Mouse (Mus musculus) ES-E14 (cell line): ENCODE measurements around the gene Ankrd12. TPM values are rescaled to one million over a fixed set of nuclear protein-coding genes. Genes with fewer than 3 reads are reported as not detected.

Source experiments
- DNase-seq: peaks from one replicate; pipeline ENCODE4 v3.0.0-alpha.2; 2013; ENCODE audit warnings: low read depth, low spot score
- H3K27ac ChIP-seq: 2 replicates; pipeline ENCODE4 v1.5.1; 2012; ENCODE audit warnings: low read depth, mild to moderate bottlenecking, low read length, moderate library complexity, mixed read lengths; ENCODE audit not compliant: poor library complexity, insufficient read depth, severe bottlenecking
- H3K36me3 ChIP-seq: 2 replicates; pipeline ENCODE4 v1.6.1; 2012; ENCODE audit warnings: mild to moderate bottlenecking, low read length, moderate library complexity, mixed read lengths; ENCODE audit not compliant: control insufficient read depth, poor library complexity, insufficient read depth, severe bottlenecking
- H3K4me1 ChIP-seq, 2 experiments: fragments of 150-350 bp in 1 of 2; sonication (generic) in 1 of 2; 2 replicates each; pipeline ENCODE4 v1.6.1; 2012; ENCODE audit warnings: low read length in 2 of 2, mild to moderate bottlenecking in 1 of 2, mixed read lengths in 1 of 2; ENCODE audit not compliant: control insufficient read depth in 2 of 2, insufficient read depth in 2 of 2, poor library complexity in 1 of 2
- H3K4me3 ChIP-seq, 2 experiments: fragments of 150-350 bp in 1 of 2; sonication (generic) in 1 of 2; 2 replicates each; pipeline ENCODE4 v1.5.1; 2012; ENCODE audit warnings: low read length in 2 of 2, low read depth in 1 of 2, mild to moderate bottlenecking in 1 of 2, mixed read lengths in 1 of 2; ENCODE audit not compliant: insufficient read depth in 1 of 2, poor library complexity in 1 of 2, severe bottlenecking in 1 of 2
- H3K9ac ChIP-seq: 2 replicates; pipeline ENCODE4 v1.6.1; 2012; ENCODE audit warnings: low read depth, mild to moderate bottlenecking, low read length, mixed read lengths; ENCODE audit not compliant: poor library complexity, insufficient read depth, severe bottlenecking
- H3K9me3 ChIP-seq: fragments of 150-350 bp; sonication (generic); 2 replicates; pipeline ENCODE4 v1.6.1; 2012; ENCODE audit warnings: low read depth, mild to moderate bottlenecking, low read length; ENCODE audit not compliant: control insufficient read depth, insufficient read depth
- CHD2 ChIP-seq: IDR thresholded peaks from 2 replicates; pipeline ENCODE4 v1.6.1; 2014; ENCODE audit warnings: mild to moderate bottlenecking, low read depth, low read length, inconsistent platforms
- HCFC1 ChIP-seq: IDR thresholded peaks from 2 replicates; pipeline ENCODE4 v1.6.1; 2012; ENCODE audit warnings: low read length, inconsistent platforms, borderline replicate concordance; ENCODE audit not compliant: insufficient read depth
- MAFK ChIP-seq: IDR thresholded peaks from 2 replicates; pipeline ENCODE4 v1.6.1; 2014; ENCODE audit warnings: mild to moderate bottlenecking, low read depth, low read length, inconsistent platforms; ENCODE audit not compliant: insufficient read depth
- ZC3H11A ChIP-seq: IDR thresholded peaks from 2 replicates; pipeline ENCODE4 v1.6.1; 2012; ENCODE audit warnings: low read depth, mild to moderate bottlenecking, inconsistent platforms, low read length, borderline replicate concordance
- ZNF384 ChIP-seq: IDR thresholded peaks from 2 replicates; pipeline ENCODE4 v1.6.1; 2012; ENCODE audit warnings: low read depth, low read length, inconsistent platforms
- in situ Hi-C, 2 experiments: fragments of 600-800 bp; cut with MboI; formaldehyde crosslinking; loops; one replicate each; pipeline ENCODE4 v1.15.1; 2025; ENCODE audit warnings: low sequenced_read_pairs in 2 of 2, inconsistent platforms in 1 of 2; ENCODE audit not compliant: unreplicated experiment in 2 of 2
- total RNA-seq: library from RNA; depleted of rRNA; stranded (reverse); fragments of 300-350 nt; gene quantifications from 2 replicates; pipeline ENCODE4 v1.2.3, GENCODE M21; 2012

Gene Ankrd12
- total RNA-seq, 1 experiment, result 8.3 TPM

DNA sequence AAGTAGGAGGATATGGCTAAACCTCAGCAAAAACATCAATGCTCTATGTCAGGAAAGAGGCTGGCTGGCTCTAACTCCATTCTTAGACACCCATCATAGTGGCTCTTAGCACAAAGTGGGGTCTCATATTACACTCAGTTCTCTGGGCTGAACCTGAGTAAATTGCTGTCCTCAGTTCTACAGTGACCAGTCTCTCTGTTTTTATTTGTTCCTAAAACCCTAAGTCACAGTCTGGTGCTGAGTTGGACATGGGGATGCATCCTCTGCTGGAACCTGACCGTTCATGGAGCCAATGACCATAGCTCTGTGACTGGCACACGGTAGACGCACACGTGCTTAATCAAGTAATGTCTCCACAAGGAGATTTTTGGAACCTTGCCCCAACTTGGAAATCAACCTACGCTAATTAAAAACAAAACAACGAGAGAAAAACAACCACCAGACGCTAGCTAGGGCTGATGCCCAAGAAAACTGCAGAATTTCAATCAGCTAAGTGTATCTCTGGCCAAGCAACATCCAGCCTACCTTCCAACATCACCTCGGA, 119.0 kb downstream of the Ankrd12 start:
- TF ChIP-seq ZC3H11A (no peak), HCFC1 (no peak), MAFK (no peak), CHD2 (no peak), ZNF384 (no peak)
- no peaks in the 10 kb centered on the region for H3K36me3 ChIP-seq
- no peak overlapping the region for H3K4me3 ChIP-seq
- no peak overlapping the region for H3K27ac ChIP-seq
- no peaks in the 10 kb centered on the region for H3K9me3 ChIP-seq
- in situ Hi-C loops, result no loop called here
- H3K4me1 ChIP-seq, result peaks cover 3 to 25% of the 10 kb centered on the region in 2 experiments; a peak in 2 of 4 replicates
- no peak for DNase-seq
- no peak overlapping the region for H3K9ac ChIP-seq

DNA sequence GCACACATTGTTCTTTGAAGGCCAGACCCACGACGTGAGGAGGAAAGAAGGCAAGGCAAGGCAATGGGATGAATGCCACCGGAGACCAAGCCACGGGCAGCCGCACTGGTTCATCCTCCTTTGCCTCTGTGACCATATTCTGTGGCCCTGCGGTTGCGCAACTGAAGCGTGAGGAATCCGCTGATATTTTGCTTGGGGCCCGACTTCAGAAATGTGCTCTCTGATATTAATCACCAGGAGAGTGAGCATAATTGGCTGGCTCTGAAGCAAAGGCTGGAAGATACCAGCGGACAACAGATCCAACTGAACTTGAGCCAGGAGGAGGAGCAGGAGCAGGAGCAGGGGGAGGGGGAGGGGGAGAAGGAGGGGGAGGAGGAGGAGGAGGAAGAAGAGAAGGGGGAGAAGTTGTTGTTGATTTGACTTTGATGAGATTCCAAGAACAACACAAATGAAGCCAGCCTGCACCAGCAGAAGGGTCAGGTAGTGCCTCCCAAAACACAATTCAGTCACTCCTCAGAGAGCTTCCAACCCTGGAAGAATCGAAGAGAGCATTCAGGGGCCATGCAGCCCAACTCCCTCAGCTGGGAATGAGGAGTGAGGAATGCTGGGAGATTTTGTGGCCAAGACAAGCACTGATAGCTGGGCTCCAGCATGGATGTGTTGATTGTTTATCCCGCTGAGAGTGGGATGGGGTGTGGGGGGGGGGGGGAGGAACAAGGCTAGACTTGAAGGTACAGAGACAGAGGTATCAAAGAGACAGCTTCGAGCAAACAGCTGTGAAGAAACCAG, 119.7 kb downstream of the Ankrd12 start:
- in situ Hi-C loops, result no loop called here
- Histone ChIP-seq H3K9me3 (no peaks in the 10 kb centered on the region), H3K36me3 (no peaks in the 10 kb centered on the region), H3K4me3 (no peak overlapping the region), H3K27ac (no peak overlapping the region; the same call in 1 of the 2 replicates), H3K9ac (peak overlapping the region; percentile 39; the same call in 1 of the 2 replicates), H3K4me1 (peaks cover 3 to 25% of the 10 kb centered on the region in 2 experiments; a peak in 2 of 4 replicates)
- no peak for DNase-seq
- TF ChIP-seq ZNF384 (no peak), ZC3H11A (no peak), HCFC1 (no peak), CHD2 (no peak), MAFK (no peak)

DNA sequence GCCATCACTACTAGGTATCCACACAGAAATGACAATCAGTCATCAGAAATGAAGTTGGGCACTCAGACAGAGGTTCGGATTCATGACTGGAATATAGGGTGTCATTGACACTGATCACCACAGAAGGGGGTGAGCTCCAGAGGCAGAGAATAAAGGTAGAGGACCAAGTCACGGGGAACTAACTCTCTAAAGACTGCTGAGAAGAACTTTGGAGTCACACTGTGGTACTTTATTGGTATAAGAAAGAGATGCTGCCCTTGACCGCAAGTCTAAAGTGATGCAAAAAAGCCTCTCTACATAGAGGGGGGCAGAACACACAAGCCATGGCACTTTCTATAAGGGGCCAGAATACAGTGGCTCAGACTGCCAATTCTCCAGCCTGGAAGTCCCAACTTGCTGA, 120.7 kb downstream of the Ankrd12 start:
- no peak overlapping the region for H3K4me3 ChIP-seq
- no peaks in the 10 kb centered on the region for H3K36me3 ChIP-seq
- H3K27ac ChIP-seq, result no peak overlapping the region
- no peaks in the 10 kb centered on the region for H3K9me3 ChIP-seq
- H3K4me1 ChIP-seq, result peaks cover 3 to 28% of the 10 kb centered on the region in 2 experiments; a peak in 2 of 4 replicates
- TF ChIP-seq ZNF384 (no peak), CHD2 (no peak), HCFC1 (no peak), MAFK (no peak), ZC3H11A (no peak)
- no peak for DNase-seq
- in situ Hi-C loops, result no loop called here
- H3K9ac ChIP-seq, result no peak overlapping the region

DNA sequence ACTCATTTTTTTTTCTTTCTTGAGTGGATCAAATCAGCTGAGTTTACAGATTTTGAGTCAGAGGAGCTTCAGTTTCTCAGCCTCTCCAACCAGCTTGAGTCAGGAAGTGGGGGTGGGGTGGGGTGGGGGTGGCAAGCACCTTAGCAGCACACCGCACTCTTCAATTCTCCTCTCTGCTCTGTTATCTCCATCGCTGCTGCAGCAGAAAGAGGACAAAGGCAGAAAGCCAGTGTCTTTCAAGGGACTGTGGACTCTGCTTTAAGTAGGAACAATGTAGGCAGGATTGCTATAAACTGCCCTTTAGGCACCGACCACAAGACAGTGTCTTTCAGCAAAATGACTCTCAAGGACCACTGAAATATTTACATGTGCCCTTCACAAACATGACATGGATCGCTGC, 122.9 kb downstream of the Ankrd12 start:
- no peak overlapping the region for H3K4me3 ChIP-seq
- no peak for DNase-seq
- TF ChIP-seq HCFC1, result no peak
- no peak for TF ChIP-seq ZNF384
- no peak for TF ChIP-seq MAFK
- no peak for TF ChIP-seq CHD2
- no peaks in the 10 kb centered on the region for H3K9me3 ChIP-seq
- H3K9ac ChIP-seq, result no peak overlapping the region
- in situ Hi-C loops, result no loop called here
- no peak overlapping the region for H3K27ac ChIP-seq
- H3K36me3 ChIP-seq, result no peaks in the 10 kb centered on the region
- H3K4me1 ChIP-seq, result peaks cover 3 to 32% of the 10 kb centered on the region in 2 experiments; a peak in 3 of 4 replicates

DNA sequence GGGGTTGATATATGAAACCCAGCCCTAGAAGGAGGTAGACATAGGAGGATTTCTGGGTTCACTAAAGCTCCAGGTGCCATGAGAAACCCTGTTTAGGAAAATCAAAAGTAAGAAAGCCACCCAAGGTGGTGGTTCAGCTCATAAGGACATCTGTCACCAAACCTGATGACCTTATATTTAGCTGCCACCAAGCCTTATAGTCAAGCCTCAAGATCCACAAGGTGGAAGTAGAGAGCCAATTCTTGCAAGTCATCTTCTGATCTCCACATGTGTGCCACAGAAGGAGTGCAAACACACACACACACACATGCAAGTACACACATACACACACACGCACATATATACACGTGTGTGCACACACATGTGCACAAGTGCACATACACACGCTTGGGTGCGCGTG, 124.8 kb downstream of the Ankrd12 start:
- no peak for DNase-seq

More for the DNA sequence above, 124.8 kb downstream of the Ankrd12 start:
- TF ChIP-seq ZC3H11A (no peak), MAFK (no peak), ZNF384 (no peak), HCFC1 (no peak), CHD2 (no peak)
- H3K9ac ChIP-seq, result no peak overlapping the region
- in situ Hi-C loops, result no loop called here
- no peaks in the 10 kb centered on the region for H3K9me3 ChIP-seq
- peaks cover 3 to 25% of the 10 kb centered on the region in 2 experiments; a peak in 3 of 4 replicates for H3K4me1 ChIP-seq
- peaks cover 7% of the 10 kb centered on the region; the same call in 1 of the 2 replicates for H3K36me3 ChIP-seq
- H3K4me3 ChIP-seq, result no peak overlapping the region
- H3K27ac ChIP-seq, result no peak overlapping the region
